Mouse (Mus musculus): ENCODE measurements around the gene Ncan. TPM values are rescaled to one million over a fixed set of nuclear protein-coding genes. Genes with fewer than 3 reads are reported as not detected.
A peak's percentile ranks its signal among the peaks of the same experiment; 100 is the strongest.

The Ncan gene
- polyA plus RNA-seq, 1 experiment from 2014 or later = 0.61 TPM

- Histone ChIP-seq H3K27me3 (ENCODE audit: low read depth, poor library complexity, severe bottlenecking) (peaks cover 87% of the 10 kb centered on the region), H3K27ac (no peak overlapping the region), H3K4me1 (peaks cover 21% of the 10 kb centered on the region), H3K9me3 (replicated peaks) (no peaks in the 10 kb centered on the region), H3K4me3 (no peak overlapping the region), H3K36me3 (no peaks in the 10 kb centered on the region)
- DNase-seq (ENCODE audit: low spot score) = no peak
- WGBS = 69% methylated on average over 9 of the region's 9 CpGs
These were observed 31.2 kb downstream of the Ncan start for GRCm38 (mm10) chr8:70089296-70089960.

GRCm38 (mm10) chr8:70087836-70088650, 32.6 kb downstream of the Ncan start:
- WGBS = 4% methylated on average over 56 of the region's 56 CpGs
- peak; percentile 81 for DNase-seq (ENCODE audit: low spot score)
- Histone ChIP-seq H3K27ac (peak overlapping the region; percentile 27; the same call in 1 of the 2 replicates), H3K4me3 (peak overlapping the region; percentile 52), H3K27me3 (ENCODE audit: low read depth, poor library complexity, severe bottlenecking) (peaks cover 92% of the 10 kb centered on the region), H3K4me1 (peaks cover 35% of the 10 kb centered on the region), H3K36me3 (no peaks in the 10 kb centered on the region), H3K9me3 (replicated peaks) (no peaks in the 10 kb centered on the region)

- Histone ChIP-seq H3K27ac (no peak overlapping the region), H3K4me3 (no peak overlapping the region), H3K4me1 (peaks cover 36% of the 10 kb centered on the region), H3K27me3 (ENCODE audit: low read depth, poor library complexity, severe bottlenecking) (peaks cover 100% of the 10 kb centered on the region), H3K36me3 (no peaks in the 10 kb centered on the region), H3K9me3 (replicated peaks) (no peaks in the 10 kb centered on the region)
- DNase-seq (ENCODE audit: low spot score) = no peak
- 3% methylated on average over 7 of the region's 7 CpGs for WGBS
These were observed 33.4 kb downstream of the Ncan start for GRCm38 (mm10) chr8:70087237-70087636.

DNA sequence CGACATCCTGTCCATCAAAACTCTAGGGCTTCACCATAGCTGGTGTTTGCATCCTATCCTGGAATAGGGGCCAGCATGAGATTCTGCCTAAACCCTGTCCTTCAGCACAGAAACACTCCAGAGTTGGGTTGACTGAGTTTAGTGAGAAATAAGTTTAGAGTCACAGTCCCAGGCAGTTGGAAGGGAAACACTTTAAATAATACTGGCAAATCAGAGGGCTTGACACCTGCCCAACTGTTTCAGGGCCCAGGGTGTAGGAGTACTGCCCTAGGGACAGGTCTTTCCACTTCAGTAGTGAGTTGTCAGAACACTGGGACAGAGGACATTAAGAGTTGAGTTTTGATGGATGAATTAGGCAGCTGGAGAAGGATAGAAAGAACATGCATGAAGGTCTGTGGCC, 34.5 kb downstream of the Ncan start:
- no peak overlapping the region for H3K4me3 ChIP-seq
- peaks cover 36% of the 10 kb centered on the region for H3K4me1 ChIP-seq

DNA sequence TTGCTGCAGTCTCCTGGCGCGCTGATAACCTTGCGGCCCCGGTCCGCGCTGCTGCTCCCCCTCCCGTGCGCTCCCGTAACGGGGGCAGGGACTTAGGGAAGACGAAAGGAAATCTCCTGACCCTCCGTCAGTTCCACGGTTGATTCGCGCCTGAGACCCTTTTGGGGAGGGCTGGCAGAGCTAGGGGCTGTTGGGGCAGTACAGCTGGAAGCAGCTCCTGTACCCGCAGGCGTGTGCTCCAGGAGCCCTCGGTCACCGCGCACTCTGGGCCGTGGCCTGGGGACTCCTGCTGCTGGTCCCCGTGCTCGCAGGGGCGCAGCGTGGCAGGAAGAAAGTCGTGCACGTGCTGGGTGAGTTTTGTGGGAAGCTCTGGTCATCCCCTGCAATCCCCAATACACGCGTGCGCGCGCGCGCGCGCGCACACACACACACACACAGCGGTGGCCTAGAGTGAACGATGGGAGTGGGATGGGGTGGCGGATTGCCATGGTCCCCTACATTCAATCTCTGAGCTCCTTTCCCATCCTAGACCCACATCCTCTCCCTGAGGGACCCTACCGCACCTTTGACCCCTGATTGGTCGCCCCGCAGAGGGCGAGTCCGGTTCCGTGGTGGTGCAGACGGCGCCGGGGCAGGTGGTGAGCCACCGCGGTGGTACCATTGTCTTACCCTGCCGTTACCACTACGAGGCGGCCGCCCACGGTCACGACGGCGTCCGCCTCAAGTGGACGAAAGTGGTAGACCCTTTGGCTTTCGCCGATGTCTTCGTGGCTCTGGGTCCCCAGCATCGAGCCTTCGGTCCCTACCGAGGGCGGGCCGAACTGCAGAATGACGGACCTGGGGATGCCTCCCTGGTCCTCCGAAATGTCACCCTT, 36.2 kb downstream of the Ncan start:
- Histone ChIP-seq H3K4me1 (peaks cover 36% of the 10 kb centered on the region), H3K9me3 (replicated peaks) (no peaks in the 10 kb centered on the region), H3K4me3 (peak overlapping the region; percentile 50), H3K36me3 (no peaks in the 10 kb centered on the region), H3K27ac (no peak overlapping the region), H3K27me3 (ENCODE audit: low read depth, poor library complexity, severe bottlenecking) (peaks cover 83% of the 10 kb centered on the region)
- peak; percentile 71 for DNase-seq (ENCODE audit: low spot score)
- WGBS = 3% methylated on average over 71 of the region's 71 CpGs

More for the DNA sequence above, 34.5 kb downstream of the Ncan start:
- H3K9me3 ChIP-seq (replicated peaks) = no peaks in the 10 kb centered on the region
- DNase-seq (ENCODE audit: low spot score) = no peak
- no peak overlapping the region for H3K27ac ChIP-seq
- H3K27me3 ChIP-seq (ENCODE audit: low read depth, poor library complexity, severe bottlenecking) = peaks cover 100% of the 10 kb centered on the region
- WGBS = 42% methylated on average over 1 of the region's 1 CpGs
- H3K36me3 ChIP-seq = no peaks in the 10 kb centered on the region

DNA sequence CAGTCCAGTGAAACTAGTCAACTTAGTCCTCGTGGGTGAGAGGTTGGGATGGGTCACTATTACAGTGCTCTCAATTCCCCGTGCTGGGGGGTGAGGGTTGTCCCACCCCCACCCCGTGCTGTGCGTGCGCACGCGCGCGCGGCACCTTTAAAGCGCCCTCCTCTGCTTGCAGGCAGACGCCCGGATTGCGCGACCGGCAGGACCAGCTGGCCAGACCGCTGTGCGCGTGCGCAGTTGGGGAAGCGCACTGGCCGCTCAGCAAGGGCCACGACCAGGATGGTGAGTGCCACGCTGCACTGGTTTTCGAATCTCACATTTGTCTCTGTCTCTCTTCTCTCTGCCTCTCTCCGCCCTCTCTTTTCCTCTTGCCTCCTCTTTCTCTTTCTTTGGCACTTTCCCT, 37.4 kb downstream of the Ncan start, which contains the start of gene Hapln4:
Gene Hapln4, plus strand, starts transcription at position 173 of the 400 bp plus-strand sequence.
- peak within 1 kb of the TSS; percentile 50 for H3K4me3 ChIP-seq
- no peaks in the 10 kb centered on the region for H3K9me3 ChIP-seq (replicated peaks)
- peak; percentile 85 for DNase-seq (ENCODE audit: low spot score)
- H3K36me3 ChIP-seq = no peaks in the 10 kb centered on the region
- no peak within 1 kb of the TSS for H3K27ac ChIP-seq
- WGBS = under 1% methylated on average over 26 of the region's 26 CpGs
- peaks cover 34% of the 10 kb centered on the region for H3K4me1 ChIP-seq
- H3K27me3 ChIP-seq (ENCODE audit: low read depth, poor library complexity, severe bottlenecking) = peaks cover 71% of the 10 kb centered on the region

GRCm38 (mm10) chr8:70081976-70082375, 38.7 kb downstream of the Ncan start:
- Histone ChIP-seq H3K4me3 (no peak overlapping the region), H3K9me3 (replicated peaks) (no peaks in the 10 kb centered on the region), H3K27ac (no peak overlapping the region), H3K27me3 (ENCODE audit: low read depth, poor library complexity, severe bottlenecking) (peaks cover 58% of the 10 kb centered on the region), H3K4me1 (peaks cover 23% of the 10 kb centered on the region), H3K36me3 (no peaks in the 10 kb centered on the region)
- 91% methylated on average over 2 of the region's 2 CpGs for WGBS
- no peak for DNase-seq (ENCODE audit: low spot score)

DNA sequence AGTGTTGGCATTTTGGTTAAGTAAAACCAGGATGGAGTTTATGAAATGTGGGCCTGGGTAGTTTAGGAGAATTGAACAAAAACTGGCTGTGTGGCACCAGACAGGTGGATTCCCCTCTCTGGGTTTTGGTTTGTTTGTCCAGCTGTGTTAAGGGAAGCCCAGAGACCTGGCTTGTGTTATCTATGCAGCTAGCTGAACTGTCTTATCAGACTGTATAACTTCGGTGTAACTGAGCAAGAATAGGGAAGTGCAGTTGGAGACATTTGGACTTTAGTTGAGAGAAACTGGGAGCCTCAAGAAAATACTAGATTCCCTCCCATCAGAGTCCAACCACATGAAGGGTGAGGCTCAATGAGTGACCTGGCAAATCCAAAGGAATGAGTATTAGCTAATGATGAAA, 47.0 kb downstream of the Ncan start:
- H3K9me3 ChIP-seq (replicated peaks) = no peaks in the 10 kb centered on the region
- peaks cover 13% of the 10 kb centered on the region for H3K4me1 ChIP-seq
- H3K27ac ChIP-seq = no peak overlapping the region
- no peak for DNase-seq (ENCODE audit: low spot score)
- no peak overlapping the region for H3K4me3 ChIP-seq
- no peaks in the 10 kb centered on the region for H3K27me3 ChIP-seq (ENCODE audit: low read depth, poor library complexity, severe bottlenecking)
- WGBS = 85% methylated on average over 1 of the region's 1 CpGs
- H3K36me3 ChIP-seq = peaks cover 37% of the 10 kb centered on the region

GRCm38 (mm10) chr8:70073120-70073519, 47.6 kb downstream of the Ncan start:
- no peaks in the 10 kb centered on the region for H3K9me3 ChIP-seq (replicated peaks)
- H3K27ac ChIP-seq = 0 out of 2 replicates have a peak overlapping the region, but pooled peaks have one; percentile 9
- H3K4me1 ChIP-seq = peaks cover 13% of the 10 kb centered on the region
- no peak for DNase-seq (ENCODE audit: low spot score)
- H3K36me3 ChIP-seq = peaks cover 42% of the 10 kb centered on the region
- H3K4me3 ChIP-seq = peak overlapping the region; percentile 40
- no peaks in the 10 kb centered on the region for H3K27me3 ChIP-seq (ENCODE audit: low read depth, poor library complexity, severe bottlenecking)
- 62% methylated on average over 8 of the region's 8 CpGs for WGBS

- H3K27ac ChIP-seq = 0 out of 2 replicates have a peak within 1 kb of the TSS, but pooled peaks have one; percentile 9
- WGBS = 8% methylated on average over 27 of the region's 27 CpGs
- peak within 1 kb of the TSS; percentile 40 for H3K4me3 ChIP-seq
- H3K27me3 ChIP-seq (ENCODE audit: low read depth, poor library complexity, severe bottlenecking) = no peaks in the 10 kb centered on the region
- no peaks in the 10 kb centered on the region for H3K9me3 ChIP-seq (replicated peaks)
- peaks cover 48% of the 10 kb centered on the region for H3K36me3 ChIP-seq
- DNase-seq (ENCODE audit: low spot score) = peak; percentile 46
- H3K4me1 ChIP-seq = peaks cover 13% of the 10 kb centered on the region
These were observed 48.1 kb downstream of the Ncan start, which contains the start of gene Tm6sf2 for GRCm38 (mm10) chr8:70072441-70073069. Gene Tm6sf2, plus strand, starts transcription at chr8:70072924.

DNA sequence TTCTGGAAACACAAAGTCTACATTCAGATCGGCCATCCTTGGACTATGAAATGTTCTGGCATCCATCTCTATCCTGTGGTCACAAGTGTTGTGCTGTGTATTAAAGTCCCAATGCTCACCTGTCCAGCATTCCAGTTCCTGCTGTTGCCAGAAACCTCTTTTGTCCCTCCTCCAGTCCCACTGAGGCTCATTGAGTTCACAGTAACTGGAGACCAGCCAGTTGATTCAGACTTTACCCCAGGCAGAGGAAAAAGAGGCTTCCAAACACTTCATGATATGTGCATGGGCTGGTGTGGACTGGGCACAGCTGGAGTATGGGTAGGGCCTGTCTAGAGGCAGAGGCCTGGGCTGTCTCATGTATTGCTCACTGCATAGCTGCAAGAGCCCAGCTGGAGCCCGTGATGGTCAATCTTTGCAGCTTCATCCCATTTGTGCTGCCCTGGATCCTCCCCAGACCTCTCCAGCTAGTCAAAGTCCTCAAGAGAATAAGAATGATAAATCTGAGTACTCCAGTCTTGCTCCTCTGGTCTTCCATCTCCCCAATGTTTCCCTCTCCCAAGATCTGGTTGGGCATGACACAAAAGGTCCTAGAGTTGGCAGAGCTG, 48.7 kb downstream of the Ncan start:
- Histone ChIP-seq H3K9me3 (replicated peaks) (no peaks in the 10 kb centered on the region), H3K36me3 (peaks cover 54% of the 10 kb centered on the region), H3K27me3 (ENCODE audit: low read depth, poor library complexity, severe bottlenecking) (no peaks in the 10 kb centered on the region), H3K4me3 (no peak overlapping the region), H3K4me1 (peaks cover 13% of the 10 kb centered on the region), H3K27ac (no peak overlapping the region)
- no peak for DNase-seq (ENCODE audit: low spot score)
- WGBS = 79% methylated on average over 2 of the region's 2 CpGs

GRCm38 (mm10) chr8:70057721-70058120, 63.0 kb downstream of the Ncan start:
- H3K4me3 ChIP-seq = no peak overlapping the region
- no peak for DNase-seq (ENCODE audit: low spot score)
- no peaks in the 10 kb centered on the region for H3K27me3 ChIP-seq (ENCODE audit: low read depth, poor library complexity, severe bottlenecking)
- 89% methylated on average over 1 of the region's 1 CpGs for WGBS
- H3K27ac ChIP-seq = no peak overlapping the region
- peaks cover 99% of the 10 kb centered on the region for H3K36me3 ChIP-seq
- H3K4me1 ChIP-seq = no peaks in the 10 kb centered on the region
- H3K9me3 ChIP-seq (replicated peaks) = no peaks in the 10 kb centered on the region
